Mouse (Mus musculus): ENCODE data around the gene Gm17018. TPM values are rescaled to one million over a fixed set of nuclear protein-coding genes. Genes with fewer than 3 reads are reported as not detected.
"Not testable (repeated sequence)": the region's sequence is repeated elsewhere in the genome, so short reads cannot be mapped to it uniquely, and the experiment has no call there.

Gm17018 gene
- polyA plus RNA-seq, 1 experiment from 2014 or later: 27.7 TPM

DNA sequence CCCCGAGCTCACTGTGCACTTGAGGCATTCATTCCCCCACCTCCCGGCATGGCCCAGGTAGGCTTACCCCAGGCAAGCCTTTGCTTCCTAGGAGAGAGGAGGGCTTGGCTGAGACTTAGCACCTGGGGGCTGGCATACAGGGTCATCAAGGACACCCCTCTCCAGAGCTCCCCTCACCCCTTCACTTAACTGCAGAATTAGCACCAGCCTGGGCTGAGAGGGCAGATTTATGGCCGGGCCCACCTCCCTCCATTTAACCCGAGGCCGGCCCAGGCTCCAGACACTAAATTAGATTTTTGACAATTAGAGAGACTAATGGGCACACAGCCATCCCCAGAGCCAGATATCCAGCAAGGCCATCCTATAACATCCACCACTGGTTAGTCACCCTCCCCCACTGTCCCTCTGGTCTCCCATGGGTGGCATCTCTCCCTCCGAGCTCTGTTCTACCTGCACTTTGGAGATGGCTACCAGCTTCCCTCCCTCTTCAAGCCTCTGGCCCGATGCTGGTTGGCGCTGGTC lies 25.1 kb upstream of the Gm17018 start:
- no peaks in the 10 kb centered on the region for H3K36me3 ChIP-seq
- H3K27me3 ChIP-seq (replicated peaks): peaks cover 60% of the 10 kb centered on the region
- H3K9ac ChIP-seq: no peak overlapping the region
- H3K9me3 ChIP-seq: no peaks in the 10 kb centered on the region
- no peak overlapping the region for H3K27ac ChIP-seq (replicated peaks)
- ATAC-seq (ENCODE audit: extremely low read depth, insufficient number of reproducible peaks, low FRiP score, low TSS enrichment): no peak
- H3K4me2 ChIP-seq: no peak overlapping the region
- WGBS: 68% methylated on average over 8 of the region's 8 CpGs
- peaks cover 26% of the 10 kb centered on the region for H3K4me1 ChIP-seq
- no peak overlapping the region for H3K4me3 ChIP-seq

DNA sequence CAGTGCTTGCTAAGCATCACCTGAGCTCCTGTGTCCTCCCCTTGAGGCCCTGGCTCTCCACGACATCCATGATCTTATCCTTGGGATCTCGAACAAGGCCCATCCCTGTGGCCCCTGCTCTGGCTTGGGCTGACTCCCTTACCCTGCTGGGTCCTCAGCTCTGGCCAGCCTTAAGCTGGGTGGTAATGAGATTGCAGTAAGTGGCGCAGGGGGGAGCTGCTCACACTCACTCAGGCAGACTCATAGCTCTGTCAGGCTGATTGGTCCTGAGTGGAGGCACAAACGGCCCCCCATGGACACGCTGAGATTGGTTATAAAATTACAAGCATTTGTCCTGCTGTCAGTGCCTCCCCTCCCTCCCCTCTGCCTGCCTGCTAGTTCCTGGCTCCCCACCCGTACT lies 24.5 kb upstream of the Gm17018 start:
- no peak overlapping the region for H3K4me3 ChIP-seq
- H3K36me3 ChIP-seq: no peaks in the 10 kb centered on the region
- no peak for ATAC-seq (ENCODE audit: extremely low read depth, insufficient number of reproducible peaks, low FRiP score, low TSS enrichment)
- H3K4me1 ChIP-seq: peaks cover 23% of the 10 kb centered on the region
- 33% methylated on average over 6 of the region's 6 CpGs for WGBS
- H3K27ac ChIP-seq (replicated peaks): no peak overlapping the region
- H3K4me2 ChIP-seq: no peak overlapping the region
- H3K27me3 ChIP-seq (replicated peaks): peaks cover 67% of the 10 kb centered on the region
- H3K9me3 ChIP-seq: no peaks in the 10 kb centered on the region
- no peak overlapping the region for H3K9ac ChIP-seq

DNA sequence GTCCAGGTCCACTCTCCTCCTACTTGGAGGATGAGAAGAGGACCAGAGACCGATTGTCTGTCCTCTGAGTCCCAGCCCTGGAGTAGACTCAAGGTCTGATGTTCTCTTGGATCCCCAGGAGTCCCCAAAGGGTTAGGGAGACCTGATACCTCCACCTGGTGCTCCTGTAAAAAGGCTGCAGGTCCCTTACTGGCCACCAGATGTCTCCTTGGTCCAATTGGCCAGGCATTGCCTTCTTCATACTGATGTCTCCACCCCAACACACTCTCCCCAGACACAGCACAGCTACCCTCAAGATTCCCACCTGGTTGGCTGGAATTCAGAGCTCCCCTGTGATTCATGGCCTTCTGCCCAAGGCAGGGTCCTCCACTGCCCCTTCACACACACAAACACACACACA lies 22.9 kb upstream of the Gm17018 start:
- Histone ChIP-seq H3K27ac (replicated peaks) (no peak overlapping the region), H3K4me2 (no peak overlapping the region), H3K4me3 (no peak overlapping the region), H3K9me3 (no peaks in the 10 kb centered on the region), H3K4me1 (peaks cover 19% of the 10 kb centered on the region), H3K36me3 (no peaks in the 10 kb centered on the region), H3K9ac (no peak overlapping the region), H3K27me3 (replicated peaks) (peaks cover 79% of the 10 kb centered on the region)
- no peak for ATAC-seq (ENCODE audit: extremely low read depth, insufficient number of reproducible peaks, low FRiP score, low TSS enrichment)
- 78% methylated on average over 1 of the region's 1 CpGs for WGBS

DNA sequence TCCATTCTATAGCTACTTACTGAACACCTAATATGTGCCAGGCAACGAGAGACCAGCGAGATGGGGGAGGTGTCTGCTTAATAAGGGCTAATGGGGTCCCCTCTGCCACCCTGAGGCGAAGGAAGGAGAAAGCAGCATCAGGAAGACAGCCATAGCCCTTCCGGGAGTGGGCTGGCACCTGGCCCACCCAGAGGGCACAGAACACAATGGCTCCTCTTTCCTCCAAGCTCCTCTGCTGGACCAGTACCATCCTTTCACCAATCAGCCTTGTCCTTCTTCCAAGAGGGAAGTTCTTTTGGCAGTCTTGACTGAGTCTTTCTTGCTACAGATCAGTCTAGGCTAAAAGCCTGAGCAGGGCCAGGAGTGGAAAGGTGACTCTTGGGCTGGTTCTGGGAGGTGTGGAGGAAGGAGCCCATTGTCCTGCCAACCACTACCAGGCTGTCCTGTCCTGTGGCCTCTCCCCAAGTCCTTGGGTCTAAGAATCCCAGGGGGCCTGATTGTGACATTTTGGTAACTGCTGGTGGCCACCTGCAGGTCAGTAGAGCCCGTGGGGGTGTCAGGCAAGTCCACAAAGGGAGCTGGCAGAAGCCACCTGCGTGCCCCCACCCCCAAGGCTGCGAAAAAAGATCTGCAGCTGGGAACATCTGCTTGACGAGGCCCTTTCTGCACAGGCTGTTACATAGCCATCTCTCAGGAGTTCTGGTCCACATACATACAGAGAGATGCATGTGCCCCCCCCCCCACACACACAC lies 19.6 kb upstream of the Gm17018 start:
- no peak for ATAC-seq (ENCODE audit: extremely low read depth, insufficient number of reproducible peaks, low FRiP score, low TSS enrichment)
- peak overlapping the region; percentile 53 for H3K4me3 ChIP-seq

DNA sequence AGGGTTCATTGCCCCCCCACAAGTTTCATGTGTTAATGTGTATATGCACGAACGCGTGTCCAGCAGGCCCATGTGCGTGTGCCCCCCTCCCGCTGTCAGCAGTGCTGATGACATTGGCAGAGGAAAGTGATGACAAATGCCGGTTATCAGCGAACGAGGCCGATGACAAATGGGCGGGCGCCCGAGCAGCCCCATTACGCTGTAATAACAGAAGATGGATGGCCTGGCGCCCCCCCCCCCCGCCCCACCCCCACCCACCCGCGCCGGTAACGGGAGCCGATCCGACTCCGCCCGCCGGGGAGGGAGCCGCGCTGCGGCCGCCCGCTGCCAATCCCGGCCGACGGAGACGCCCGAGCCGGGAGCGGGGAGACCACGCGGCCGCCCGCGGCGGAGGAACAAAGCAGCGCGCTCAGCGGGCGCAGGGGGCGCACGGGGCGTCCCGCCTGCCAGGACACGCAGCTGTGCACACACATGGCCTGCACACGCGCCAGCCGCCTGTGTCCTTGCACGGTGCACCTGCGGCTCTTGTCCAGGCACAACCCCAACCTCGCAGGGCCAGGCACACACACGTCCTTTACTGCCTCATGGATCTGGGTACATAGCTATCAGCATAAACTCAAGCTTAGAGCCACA lies 18.9 kb upstream of the Gm17018 start:
- WGBS: under 1% methylated on average over 46 of the region's 58 CpGs
- Histone ChIP-seq H3K27ac (replicated peaks) (no peak overlapping the region), H3K4me1 (peaks cover 23% of the 10 kb centered on the region), H3K27me3 (replicated peaks) (peaks cover 84% of the 10 kb centered on the region), H3K9ac (peak overlapping the region; percentile 74), H3K4me3 (peak overlapping the region; percentile 53), H3K36me3 (no peaks in the 10 kb centered on the region), H3K4me2 (peak overlapping the region; percentile 76), H3K9me3 (no peaks in the 10 kb centered on the region)
- peak; percentile 39 for ATAC-seq (ENCODE audit: extremely low read depth, insufficient number of reproducible peaks, low FRiP score, low TSS enrichment)

More for the DNA sequence above, 19.6 kb upstream of the Gm17018 start:
- Histone ChIP-seq H3K4me2 (peak overlapping the region; percentile 76), H3K9me3 (no peaks in the 10 kb centered on the region), H3K4me1 (peaks cover 23% of the 10 kb centered on the region), H3K36me3 (no peaks in the 10 kb centered on the region), H3K9ac (no peak overlapping the region; the same call in 1 of the 2 replicates), H3K27ac (replicated peaks) (no peak overlapping the region), H3K27me3 (replicated peaks) (peaks cover 84% of the 10 kb centered on the region)
- WGBS: 36% methylated on average over 8 of the region's 8 CpGs

DNA sequence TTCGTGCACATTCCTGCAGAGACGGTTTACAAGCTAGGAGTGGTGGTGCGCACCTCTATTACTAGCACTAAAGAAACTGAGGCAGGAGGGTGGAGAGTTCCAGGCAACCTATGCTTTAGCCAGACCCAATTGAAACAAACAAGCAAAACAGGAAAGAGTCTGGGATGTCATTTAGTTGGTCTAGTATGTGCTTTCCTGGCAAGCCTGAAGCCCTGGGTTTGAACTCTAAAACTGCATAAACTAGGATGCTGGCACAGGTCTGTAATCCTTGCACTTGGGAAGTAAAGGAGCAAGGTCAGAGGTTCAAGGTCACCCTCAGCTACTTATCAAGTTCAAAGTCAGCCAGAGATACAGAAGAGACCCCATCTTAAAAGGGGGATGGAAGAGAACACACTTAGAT lies 18.4 kb upstream of the Gm17018 start:
- peak overlapping the region; percentile 74 for H3K9ac ChIP-seq
- whole genome bisulfite sequencing: 21% methylated on average over 3 of the region's 3 CpGs

DNA sequence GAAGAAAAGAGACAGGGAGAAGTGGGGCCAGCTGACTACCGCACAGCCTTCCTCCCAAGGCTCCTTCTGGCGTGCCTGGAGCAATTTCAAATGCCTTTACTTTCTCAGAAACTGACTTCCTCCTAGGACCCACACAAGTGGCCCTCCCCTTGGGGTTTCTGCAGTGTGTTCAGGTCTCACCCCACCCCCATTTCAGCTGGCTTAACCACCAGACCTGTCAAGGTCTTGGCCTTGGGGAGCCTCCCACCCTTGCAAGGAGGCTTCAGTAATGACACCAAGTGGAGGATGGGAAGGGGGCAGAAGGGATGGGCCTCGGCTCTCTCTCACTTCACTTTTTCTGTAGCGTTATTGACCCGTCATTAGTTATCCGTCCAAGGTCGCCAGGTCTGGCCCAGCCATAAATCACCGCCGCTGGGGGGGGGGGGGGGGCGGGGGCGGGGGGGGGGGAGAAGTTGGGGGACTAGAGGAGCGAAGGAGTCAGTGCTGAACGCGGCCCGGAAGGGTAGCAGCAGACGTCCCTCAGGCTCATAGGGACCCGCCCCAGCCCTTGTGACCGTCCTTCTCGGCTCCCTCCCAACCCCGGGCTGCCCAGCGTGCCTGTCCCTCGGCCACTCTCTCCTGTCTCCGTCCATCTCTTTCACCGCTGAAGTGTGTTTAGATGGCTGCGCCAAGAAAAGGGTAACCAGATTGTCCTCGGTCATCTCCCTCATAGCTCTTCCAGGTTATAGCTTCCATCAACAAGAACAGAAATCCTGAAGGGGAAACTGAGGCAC lies 16.1 kb upstream of the Gm17018 start:
- 3% methylated on average over 24 of the region's 26 CpGs for WGBS

More for the DNA sequence above, 18.4 kb upstream of the Gm17018 start:
- H3K27me3 ChIP-seq (replicated peaks): peaks cover 84% of the 10 kb centered on the region
- no peaks in the 10 kb centered on the region for H3K9me3 ChIP-seq
- ATAC-seq (ENCODE audit: extremely low read depth, insufficient number of reproducible peaks, low FRiP score, low TSS enrichment): no peak
- H3K4me1 ChIP-seq: peaks cover 23% of the 10 kb centered on the region
- peak overlapping the region; percentile 53 for H3K4me3 ChIP-seq
- no peaks in the 10 kb centered on the region for H3K36me3 ChIP-seq
- no peak overlapping the region for H3K27ac ChIP-seq (replicated peaks)
- H3K4me2 ChIP-seq: peak overlapping the region; percentile 76

DNA sequence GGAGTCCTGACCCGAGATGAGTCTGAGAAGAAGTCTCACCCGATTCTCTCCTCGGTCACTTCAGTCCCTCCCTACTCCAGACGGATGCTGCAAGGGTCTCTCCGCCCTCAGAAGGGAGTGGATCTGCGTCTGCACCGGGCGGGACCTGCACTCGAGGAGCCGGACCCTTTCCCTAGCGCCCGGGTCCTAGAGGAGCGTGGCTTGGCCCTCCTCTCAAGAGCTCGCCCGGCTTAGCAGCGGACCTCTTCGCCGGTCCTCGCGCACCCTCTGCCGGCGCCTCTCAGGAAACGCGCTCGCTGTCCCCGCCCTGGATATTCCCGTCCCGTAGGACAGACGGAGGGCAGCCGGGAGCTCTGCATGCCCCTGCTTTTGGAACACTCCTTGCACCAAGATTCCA lies 15.5 kb upstream of the Gm17018 start:
- Histone ChIP-seq H3K9ac (peak overlapping the region; percentile 67), H3K27ac (replicated peaks) (no peak overlapping the region), H3K4me2 (peak overlapping the region; percentile 82), H3K4me1 (peaks cover 23% of the 10 kb centered on the region), H3K9me3 (no peaks in the 10 kb centered on the region), H3K36me3 (no peaks in the 10 kb centered on the region), H3K4me3 (peak overlapping the region; percentile 48), H3K27me3 (replicated peaks) (peaks cover 72% of the 10 kb centered on the region)
- under 1% methylated on average over 30 of the region's 30 CpGs for WGBS
- peak; percentile 27; the same call in 1 of the 2 replicates for ATAC-seq (ENCODE audit: extremely low read depth, insufficient number of reproducible peaks, low FRiP score, low TSS enrichment)

More for the DNA sequence above, 16.1 kb upstream of the Gm17018 start:
- H3K9me3 ChIP-seq: no peaks in the 10 kb centered on the region
- no peak for ATAC-seq (ENCODE audit: extremely low read depth, insufficient number of reproducible peaks, low FRiP score, low TSS enrichment)
- no peaks in the 10 kb centered on the region for H3K36me3 ChIP-seq
- peaks cover 23% of the 10 kb centered on the region for H3K4me1 ChIP-seq
- peaks cover 75% of the 10 kb centered on the region for H3K27me3 ChIP-seq (replicated peaks)
- peak overlapping the region; percentile 82 for H3K4me2 ChIP-seq
- no peak overlapping the region for H3K27ac ChIP-seq (replicated peaks)
- peak overlapping the region; percentile 67 for H3K9ac ChIP-seq
- peak overlapping the region; percentile 48 for H3K4me3 ChIP-seq

DNA sequence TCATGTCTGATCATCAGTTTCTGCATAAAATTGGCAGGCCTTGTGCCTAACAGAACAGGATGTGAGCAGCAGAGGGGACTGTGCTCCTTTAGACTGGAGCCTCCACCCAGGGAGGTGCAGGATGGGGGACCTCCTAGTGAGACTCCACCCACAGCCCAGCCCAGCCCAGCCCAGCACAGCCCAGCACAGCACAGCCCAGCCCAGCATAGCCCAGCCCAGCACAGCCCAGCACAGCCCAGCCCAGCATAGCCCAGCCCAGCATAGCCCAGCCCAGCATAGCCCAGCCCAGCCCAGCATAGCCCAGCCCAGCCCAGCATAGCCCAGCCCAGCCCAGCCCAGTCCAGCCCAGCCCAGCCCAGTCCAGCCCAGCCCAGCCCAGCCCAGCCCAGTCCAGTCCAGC lies 12.2 kb upstream of the Gm17018 start:
- Histone ChIP-seq H3K36me3 (peaks cover 11% of the 10 kb centered on the region), H3K27me3 (replicated peaks) (peaks cover 43% of the 10 kb centered on the region)
- ATAC-seq (ENCODE audit: extremely low read depth, insufficient number of reproducible peaks, low FRiP score, low TSS enrichment); H3K9me3 ChIP-seq; H3K27ac ChIP-seq (replicated peaks); H3K4me1 ChIP-seq; H3K4me3 ChIP-seq; H3K9ac ChIP-seq; H3K4me2 ChIP-seq: not testable (repeated sequence)

DNA sequence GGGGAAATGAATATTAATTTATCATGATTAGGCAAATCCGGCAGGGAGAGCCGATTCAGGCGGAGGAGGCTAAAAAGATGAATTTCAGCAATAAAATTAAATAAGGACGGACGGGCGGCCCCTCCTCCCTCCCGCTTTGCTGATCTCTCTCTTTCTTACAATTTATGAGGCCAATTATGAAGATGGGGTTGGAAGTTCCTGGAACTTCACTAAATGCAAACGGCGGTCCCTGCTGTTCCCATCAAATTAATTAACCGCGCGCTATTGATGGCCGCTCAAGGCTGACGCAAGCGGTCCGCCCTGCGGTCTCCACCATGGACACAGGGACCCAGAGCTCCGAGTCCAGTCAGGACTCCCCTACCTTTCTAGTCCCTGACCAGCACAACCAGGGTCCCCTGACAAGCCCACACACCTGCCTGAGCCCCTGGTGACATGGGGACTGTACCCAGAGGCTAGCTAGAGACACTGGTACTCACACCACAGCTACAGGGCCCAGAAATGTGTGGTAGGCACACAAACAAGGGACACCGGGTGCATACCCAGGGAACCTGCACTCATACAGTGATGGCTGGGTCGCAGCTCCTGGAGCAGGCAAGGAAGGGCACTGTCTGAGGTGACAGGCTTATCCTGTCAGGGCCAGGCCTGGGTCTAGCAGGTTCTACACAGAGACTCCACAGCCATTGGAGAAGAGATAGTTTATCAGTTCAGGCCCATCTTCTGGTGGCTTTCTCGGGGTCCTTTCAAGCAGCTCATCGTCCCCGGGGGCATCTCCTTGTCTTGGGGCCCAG lies 11.1 kb upstream of the Gm17018 start:
- Histone ChIP-seq H3K4me2 (no peak overlapping the region), H3K4me1 (peaks cover 5% of the 10 kb centered on the region; the same call in 1 of the 2 replicates), H3K36me3 (peaks cover 23% of the 10 kb centered on the region), H3K27me3 (replicated peaks) (peaks cover 31% of the 10 kb centered on the region), H3K9ac (no peak overlapping the region), H3K9me3 (no peaks in the 10 kb centered on the region), H3K27ac (replicated peaks) (no peak overlapping the region), H3K4me3 (no peak overlapping the region)
- ATAC-seq (ENCODE audit: extremely low read depth, insufficient number of reproducible peaks, low FRiP score, low TSS enrichment): no peak
- 78% methylated on average over 23 of the region's 23 CpGs for WGBS

Measured in heart, embryonic 13.5 days (tissue).